Mouse (Mus musculus) kidney, embryonic 15.5 days (tissue): ENCODE data around the gene Loxl1. TPM values are rescaled to one million over a fixed set of nuclear protein-coding genes. Genes with fewer than 3 reads are reported as not detected.
"Not testable (repeated sequence)": the region's sequence is repeated elsewhere in the genome, so short reads cannot be mapped to it uniquely, and the experiment has no call there.

Source experiments
- ATAC-seq: fragments of 200-750 bp; cut with Nextera tagmentation; replicated peaks from 2 replicates; pipeline ENCODE4 v1.8.0; 2017; ENCODE audit warnings: moderate TSS enrichment; ENCODE audit not compliant: low FRiP score
- H3K27ac ChIP-seq: fragments of 300-500 bp; sonication (generic); 2 replicates; pipeline ENCODE4 v1.5.1; 2015; ENCODE audit warnings: mild to moderate bottlenecking, inconsistent platforms
- H3K27me3 ChIP-seq: fragments of 300-500 bp; sonication (generic); 2 replicates; pipeline ENCODE4 v1.6.1; 2015; ENCODE audit warnings: inconsistent platforms
- H3K36me3 ChIP-seq: fragments of 300-500 bp; sonication (generic); 2 replicates; pipeline ENCODE4 v1.6.1; 2015; ENCODE audit warnings: inconsistent platforms
- H3K4me1 ChIP-seq: fragments of 300-500 bp; sonication (generic); 2 replicates; pipeline ENCODE4 v1.6.1; 2015; ENCODE audit warnings: inconsistent platforms
- H3K4me2 ChIP-seq: fragments of 300-500 bp; sonication (generic); 2 replicates; pipeline ENCODE4 v1.6.1; 2015; ENCODE audit warnings: moderate library complexity, mild to moderate bottlenecking, inconsistent platforms
- H3K4me3 ChIP-seq: fragments of 300-500 bp; sonication (generic); replicated peaks from 2 replicates; pipeline ENCODE4 v1.5.1; 2015; ENCODE audit warnings: mild to moderate bottlenecking, inconsistent platforms
- H3K9ac ChIP-seq: fragments of 300-500 bp; sonication (generic); 2 replicates; pipeline ENCODE4 v1.6.1; 2015; ENCODE audit warnings: mild to moderate bottlenecking, inconsistent platforms
- H3K9me3 ChIP-seq: fragments of 300-500 bp; sonication (generic); replicated peaks from 2 replicates; pipeline ENCODE4 v1.6.1; 2016; ENCODE audit warnings: inconsistent platforms
- WGBS: fragments of 180-500 bp; shearing (Covaris S2); methylation state at CpG from one replicate; pipeline ENCODE4 v1.1.7; 2015; ENCODE audit warnings: mixed read lengths; 5-methylcytosine and 5-hydroxymethylcytosine counted together
- polyA plus RNA-seq: library from polyadenylated mRNA; unstranded; fragments of >200 nt; fragmentation: Nextera tagmentation; extraction: Ambion mirVana; gene quantifications from 2 replicates; pipeline ENCODE4 v1.2.1, GENCODE M21; 2015

The Loxl1 gene
- polyA plus RNA-seq, 1 experiment from 2014 or later, result 39.7 TPM

- ATAC-seq, result no peak
- peak overlapping the region; percentile 94 for H3K27ac ChIP-seq
- H3K27me3 ChIP-seq, result no peaks in the 10 kb centered on the region
- no peaks in the 10 kb centered on the region for H3K36me3 ChIP-seq
- H3K9me3 ChIP-seq, result no peaks in the 10 kb centered on the region
- H3K4me3 ChIP-seq, result no peak overlapping the region
- H3K4me2 ChIP-seq, result no peak overlapping the region
- peaks cover 43% of the 10 kb centered on the region for H3K4me1 ChIP-seq
- H3K9ac ChIP-seq, result no peak overlapping the region
- 71% methylated on average over 7 of the region's 7 CpGs for WGBS
Measured at GRCm38 (mm10) chr9:58274101-58274604, 38.8 kb downstream of the Loxl1 start.

DNA sequence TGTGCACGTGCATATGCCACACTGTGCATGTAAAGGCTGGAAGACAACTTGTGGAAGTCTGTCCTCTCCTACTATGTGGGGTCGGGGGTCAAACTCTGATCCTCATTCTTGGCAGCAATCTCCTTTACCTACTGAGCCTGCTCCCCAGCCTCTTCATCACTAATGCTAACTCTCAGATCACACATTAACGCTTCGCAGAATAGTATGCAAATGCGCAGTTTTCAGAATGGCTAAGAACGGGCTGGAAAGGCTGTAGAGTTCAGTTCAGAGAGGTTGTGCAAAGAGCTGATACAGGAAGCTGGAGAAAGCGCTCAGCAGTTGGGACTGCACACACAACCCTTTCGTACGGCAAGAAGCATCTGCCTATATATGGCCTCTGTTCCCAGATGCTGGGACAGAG is 40.1 kb downstream of the Loxl1 start:
- Histone ChIP-seq H3K36me3 (no peaks in the 10 kb centered on the region), H3K9ac (no peak overlapping the region), H3K4me1 (peaks cover 46% of the 10 kb centered on the region), H3K4me3 (no peak overlapping the region), H3K4me2 (no peak overlapping the region), H3K9me3 (no peaks in the 10 kb centered on the region), H3K27me3 (no peaks in the 10 kb centered on the region), H3K27ac (no peak overlapping the region)
- WGBS, result 75% methylated on average over 9 of the region's 9 CpGs
- ATAC-seq, result no peak

DNA sequence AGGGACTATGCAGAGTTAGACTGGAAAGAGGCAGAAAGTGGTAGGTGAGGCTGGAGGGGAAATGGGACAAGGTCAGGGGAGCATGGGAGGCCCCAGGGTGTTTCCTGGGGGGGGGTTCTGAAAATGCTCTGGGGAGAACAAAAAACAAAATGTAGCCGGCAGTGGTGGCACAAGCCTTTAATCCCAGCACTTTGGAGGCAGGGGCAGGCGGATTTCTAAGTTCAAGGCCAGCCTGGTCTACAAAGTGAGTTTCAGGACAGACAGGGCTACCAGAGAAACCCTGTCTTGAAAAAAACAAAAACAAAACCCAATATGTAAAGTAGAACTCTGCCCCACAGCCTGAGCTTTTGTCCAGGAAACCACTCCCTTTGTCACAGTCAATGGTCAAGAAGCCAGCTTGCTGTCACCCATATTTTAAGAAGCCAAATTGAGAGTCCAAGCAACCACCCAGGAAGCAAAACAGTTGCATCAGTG is 40.9 kb downstream of the Loxl1 start:
- Histone ChIP-seq H3K9me3 (no peaks in the 10 kb centered on the region), H3K36me3 (no peaks in the 10 kb centered on the region), H3K9ac (no peak overlapping the region), H3K4me1 (peaks cover 46% of the 10 kb centered on the region), H3K4me3 (no peak overlapping the region), H3K27me3 (no peaks in the 10 kb centered on the region), H3K4me2 (no peak overlapping the region), H3K27ac (0 out of 2 replicates have a peak overlapping the region, but pooled peaks have one; percentile 3)
- ATAC-seq, result no peak
- WGBS, result 81% methylated on average over 2 of the region's 2 CpGs

- WGBS, result 92% methylated on average over 9 of the region's 9 CpGs
- H3K4me3 ChIP-seq, H3K27me3 ChIP-seq, H3K36me3 ChIP-seq, H3K27ac ChIP-seq, ATAC-seq, H3K9me3 ChIP-seq, H3K4me2 ChIP-seq, H3K9ac ChIP-seq: not testable (repeated sequence)
- peaks cover 51% of the 10 kb centered on the region for H3K4me1 ChIP-seq
Measured at GRCm38 (mm10) chr9:58271551-58271950, 41.4 kb downstream of the Loxl1 start.

- WGBS, result 83% methylated on average over 3 of the region's 3 CpGs
- H3K4me3 ChIP-seq, result no peak overlapping the region
Measured at GRCm38 (mm10) chr9:58271109-58271508, 41.9 kb downstream of the Loxl1 start.

GRCm38 (mm10) chr9:58270081-58270480 is 42.9 kb downstream of the Loxl1 start:
- no peaks in the 10 kb centered on the region for H3K9me3 ChIP-seq
- H3K36me3 ChIP-seq, result no peaks in the 10 kb centered on the region
- no peak overlapping the region for H3K4me3 ChIP-seq
- 58% methylated on average over 3 of the region's 3 CpGs for WGBS
- no peak overlapping the region for H3K4me2 ChIP-seq
- H3K9ac ChIP-seq, result no peak overlapping the region
- no peak overlapping the region for H3K27ac ChIP-seq
- H3K4me1 ChIP-seq, result peaks cover 44% of the 10 kb centered on the region
- H3K27me3 ChIP-seq, result no peaks in the 10 kb centered on the region
- no peak for ATAC-seq

More at GRCm38 (mm10) chr9:58271109-58271508, 41.9 kb downstream of the Loxl1 start:
- Histone ChIP-seq H3K36me3 (no peaks in the 10 kb centered on the region), H3K9ac (no peak overlapping the region), H3K4me2 (no peak overlapping the region), H3K9me3 (no peaks in the 10 kb centered on the region), H3K27me3 (no peaks in the 10 kb centered on the region), H3K27ac (no peak overlapping the region), H3K4me1 (peaks cover 52% of the 10 kb centered on the region)
- no peak for ATAC-seq

DNA sequence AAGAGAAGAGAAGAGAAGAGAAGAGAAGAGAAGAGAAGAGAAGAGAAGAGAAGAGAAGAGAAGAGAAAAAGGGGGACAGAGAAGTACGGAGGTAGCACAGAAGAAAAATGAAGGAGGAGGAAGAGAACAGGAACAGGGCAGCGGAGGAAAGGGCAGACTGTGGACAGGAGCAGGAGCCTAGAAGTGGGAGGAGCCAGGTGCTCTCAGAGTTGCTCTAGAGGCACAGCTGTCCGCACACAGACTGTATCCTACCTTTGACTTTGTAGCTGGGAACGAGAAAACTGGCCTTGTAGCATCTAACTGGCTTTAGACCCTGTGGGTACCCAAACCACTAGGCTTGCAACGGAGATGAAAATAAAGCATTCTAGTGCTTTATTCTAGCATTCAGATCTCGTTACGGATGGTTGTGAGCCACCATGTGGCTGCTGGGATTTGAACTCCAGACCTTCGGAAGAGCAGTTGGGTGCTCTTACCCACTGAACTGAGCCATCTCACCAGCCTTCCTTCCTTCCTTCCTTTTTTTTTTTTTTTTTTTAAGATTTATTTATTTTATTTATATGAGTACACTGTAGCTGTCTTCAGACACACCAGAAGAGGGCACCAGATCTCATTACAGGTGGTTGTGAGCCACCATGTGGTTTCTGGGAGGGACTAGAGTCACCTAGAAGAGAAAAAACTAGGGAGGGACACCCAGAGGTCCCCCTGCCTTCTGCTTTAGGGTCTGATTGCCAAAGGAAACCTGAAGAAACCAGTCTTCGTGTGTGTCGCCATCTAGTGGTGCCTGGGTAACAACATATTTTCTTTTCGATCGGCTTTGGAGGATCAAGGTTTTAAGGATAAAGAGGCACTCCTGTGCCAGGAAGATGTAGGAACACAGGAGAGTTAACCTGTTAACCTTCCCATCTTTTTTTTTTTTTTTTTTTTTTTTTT is 44.3 kb downstream of the Loxl1 start:
- Histone ChIP-seq H3K36me3 (no peaks in the 10 kb centered on the region), H3K4me2 (no peak overlapping the region), H3K9me3 (no peaks in the 10 kb centered on the region), H3K27me3 (no peaks in the 10 kb centered on the region), H3K27ac (no peak overlapping the region), H3K9ac (no peak overlapping the region), H3K4me3 (no peak overlapping the region), H3K4me1 (peaks cover 30% of the 10 kb centered on the region)
- WGBS, result 55% methylated on average over 12 of the region's 12 CpGs
- no peak for ATAC-seq

GRCm38 (mm10) chr9:58267046-58267445 is 45.9 kb downstream of the Loxl1 start:
- WGBS, result 67% methylated on average over 3 of the region's 3 CpGs
- H3K9ac ChIP-seq, result no peak overlapping the region
- ATAC-seq, result no peak

DNA sequence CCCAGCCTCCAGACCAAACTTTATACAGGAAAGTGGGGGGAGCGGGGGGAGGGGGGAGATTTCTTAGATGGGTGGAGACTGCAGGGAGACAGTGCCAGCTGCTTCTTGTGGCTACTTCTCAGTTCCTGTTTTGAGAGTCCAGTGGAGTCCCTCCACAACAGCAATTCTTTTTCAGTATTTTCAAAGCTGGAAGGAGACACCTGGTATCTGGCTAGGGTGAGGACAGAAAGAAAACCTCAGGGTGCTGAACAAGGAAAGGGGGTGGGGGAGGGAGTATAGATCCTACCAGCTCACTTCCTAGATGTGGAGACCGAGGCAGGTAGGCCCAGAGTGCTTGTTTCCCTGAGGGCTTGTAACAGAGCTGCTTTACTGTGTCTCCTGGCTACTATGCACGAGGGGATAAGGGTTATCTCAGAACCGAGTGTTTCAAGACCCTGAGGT is 46.4 kb downstream of the Loxl1 start:
- Histone ChIP-seq H3K4me3 (no peak overlapping the region), H3K27me3 (no peaks in the 10 kb centered on the region), H3K4me1 (peaks cover 14% of the 10 kb centered on the region), H3K9me3 (no peaks in the 10 kb centered on the region), H3K27ac (peak overlapping the region; percentile 77), H3K4me2 (no peak overlapping the region), H3K9ac (no peak overlapping the region), H3K36me3 (peaks cover 14% of the 10 kb centered on the region)
- 25% methylated on average over 4 of the region's 4 CpGs for WGBS
- no peak for ATAC-seq

More at GRCm38 (mm10) chr9:58267046-58267445, 45.9 kb downstream of the Loxl1 start:
- Histone ChIP-seq H3K36me3 (peaks cover 9% of the 10 kb centered on the region), H3K4me3 (no peak overlapping the region), H3K9me3 (no peaks in the 10 kb centered on the region), H3K4me2 (no peak overlapping the region), H3K27me3 (no peaks in the 10 kb centered on the region), H3K4me1 (peaks cover 16% of the 10 kb centered on the region), H3K27ac (peak overlapping the region; percentile 77)

- Histone ChIP-seq H3K4me3 (no peak overlapping the region), H3K27ac (0 out of 2 replicates have a peak overlapping the region, but pooled peaks have one; percentile 77), H3K27me3 (no peaks in the 10 kb centered on the region), H3K36me3 (peaks cover 23% of the 10 kb centered on the region), H3K4me2 (no peak overlapping the region), H3K9ac (0 out of 2 replicates have a peak overlapping the region, but pooled peaks have one; percentile 7), H3K4me1 (peaks cover 14% of the 10 kb centered on the region), H3K9me3 (no peaks in the 10 kb centered on the region)
- no peak for ATAC-seq
- WGBS, result 87% methylated on average over 3 of the region's 3 CpGs
Measured at GRCm38 (mm10) chr9:58265368-58265767, 47.6 kb downstream of the Loxl1 start.

DNA sequence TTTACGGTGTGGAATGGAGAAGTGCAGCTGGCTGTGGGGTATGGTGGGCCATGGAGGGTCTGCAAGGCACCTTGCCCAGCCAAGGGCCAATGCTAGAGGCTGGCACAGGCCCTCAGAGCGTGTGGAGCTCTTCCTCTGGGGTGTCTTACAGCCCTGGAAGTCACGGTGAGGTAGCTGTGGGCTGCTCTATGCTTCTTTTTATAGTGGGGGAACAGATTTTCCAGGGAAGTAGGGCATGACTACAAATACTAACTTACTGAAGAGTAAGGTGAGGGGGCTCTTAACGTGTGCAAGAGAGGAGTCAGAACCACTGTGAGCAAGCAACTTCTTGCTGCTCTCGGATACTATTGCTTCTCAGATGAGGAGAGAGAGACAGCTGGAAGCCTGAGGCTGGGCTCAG is 50.5 kb downstream of the Loxl1 start:
- ATAC-seq, result no peak
- H3K27me3 ChIP-seq, result no peaks in the 10 kb centered on the region
- no peaks in the 10 kb centered on the region for H3K9me3 ChIP-seq
- 93% methylated on average over 5 of the region's 5 CpGs for WGBS
- H3K36me3 ChIP-seq, result peaks cover 44% of the 10 kb centered on the region
- H3K4me3 ChIP-seq, result no peak overlapping the region
- H3K27ac ChIP-seq, result no peak overlapping the region
- H3K4me1 ChIP-seq, result peaks cover 10% of the 10 kb centered on the region
- no peak overlapping the region for H3K9ac ChIP-seq
- H3K4me2 ChIP-seq, result no peak overlapping the region
